Mouse (Mus musculus) forebrain, embryonic 13.5 days (tissue): Measurements from ENCODE around the gene Prrt3. TPM values are rescaled to one million over a fixed set of nuclear protein-coding genes. Genes with fewer than 3 reads are reported as not detected.

ENCODE experiments used
- ATAC-seq: fragments of 200-750 bp; cut with Nextera tagmentation; 2 replicates; pipeline ENCODE4 v1.8.0; 2017
- H3K27ac ChIP-seq: fragments of 300-500 bp; sonication (generic); 2 replicates; pipeline ENCODE4 v1.5.1; 2015; ENCODE audit warnings: inconsistent platforms, mild to moderate bottlenecking, moderate library complexity
- H3K27me3 ChIP-seq: fragments of 300-500 bp; sonication (generic); 2 replicates; pipeline ENCODE4 v1.6.1; 2015; ENCODE audit warnings: mild to moderate bottlenecking, inconsistent platforms
- H3K36me3 ChIP-seq: fragments of 300-500 bp; sonication (generic); 2 replicates; pipeline ENCODE4 v1.6.1; 2015; ENCODE audit warnings: mild to moderate bottlenecking, inconsistent platforms; ENCODE audit not compliant: poor library complexity, severe bottlenecking
- H3K4me1 ChIP-seq: fragments of 300-500 bp; sonication (generic); 2 replicates; pipeline ENCODE4 v1.6.1; 2015; ENCODE audit warnings: inconsistent platforms
- H3K4me2 ChIP-seq: fragments of 300-500 bp; sonication (generic); 2 replicates; pipeline ENCODE4 v1.6.1; 2015; ENCODE audit warnings: inconsistent platforms, mild to moderate bottlenecking, moderate library complexity
- H3K4me3 ChIP-seq: fragments of 300-500 bp; sonication (generic); 2 replicates; pipeline ENCODE4 v1.5.1; 2015; ENCODE audit warnings: mild to moderate bottlenecking, inconsistent platforms
- H3K9ac ChIP-seq: fragments of 300-500 bp; sonication (generic); 2 replicates; pipeline ENCODE4 v1.6.1; 2015; ENCODE audit warnings: mild to moderate bottlenecking, inconsistent platforms
- H3K9me3 ChIP-seq: fragments of 300-500 bp; sonication (generic); replicated peaks from 2 replicates; pipeline ENCODE4 v1.6.1; 2016; ENCODE audit warnings: inconsistent platforms
- WGBS: fragments of 180-500 bp; shearing (Covaris S2); methylation state at CpG from one replicate; pipeline ENCODE4 v1.1.7; 2015; 5-methylcytosine and 5-hydroxymethylcytosine counted together
- polyA plus RNA-seq: library from polyadenylated mRNA; unstranded; fragments of >200 nt; fragmentation: Nextera tagmentation; extraction: Ambion mirVana; gene quantifications from 2 replicates; pipeline ENCODE4 v1.2.1, GENCODE M21; 2015

Prrt3 gene
- polyA plus RNA-seq, 1 experiment from 2014 or later = 2.8 TPM

- peaks cover 14% of the 10 kb centered on the region for H3K36me3 ChIP-seq
- H3K4me2 ChIP-seq = peak within 1 kb of the TSS; percentile 86
- no peaks in the 10 kb centered on the region for H3K9me3 ChIP-seq
- WGBS = under 1% methylated on average over 26 of the region's 26 CpGs
- H3K4me1 ChIP-seq = peaks cover 40% of the 10 kb centered on the region
- H3K27me3 ChIP-seq = peaks cover 14% of the 10 kb centered on the region
- H3K9ac ChIP-seq = peak within 1 kb of the TSS; percentile 80
- H3K4me3 ChIP-seq = peak within 1 kb of the TSS; percentile 68
- H3K27ac ChIP-seq = peak within 1 kb of the TSS; percentile 84
- ATAC-seq = peak; percentile 97
These were observed 18.6 kb downstream of the Prrt3 start, which contains the start of gene Creld1 for GRCm38 (mm10) chr6:113483100-113483615. Gene Creld1 (plus strand): TSS chr6:113483297.

GRCm38 (mm10) chr6:113482477-113483099 is 19.1 kb downstream of the Prrt3 start:
- WGBS = under 1% methylated on average over 65 of the region's 65 CpGs

GRCm38 (mm10) chr6:113480555-113481373 is 21.0 kb downstream of the Prrt3 start:
- Histone ChIP-seq H3K4me3 (no peak overlapping the region), H3K4me1 (peaks cover 31% of the 10 kb centered on the region), H3K4me2 (no peak overlapping the region), H3K27ac (no peak overlapping the region), H3K9me3 (no peaks in the 10 kb centered on the region), H3K36me3 (no peaks in the 10 kb centered on the region), H3K9ac (no peak overlapping the region), H3K27me3 (peaks cover 18% of the 10 kb centered on the region)
- ATAC-seq = no peak
- WGBS = 70% methylated on average over 18 of the region's 18 CpGs

More at GRCm38 (mm10) chr6:113482477-113483099, 19.1 kb downstream of the Prrt3 start:
- peak overlapping the region; percentile 74 for H3K27ac ChIP-seq
- no peaks in the 10 kb centered on the region for H3K9me3 ChIP-seq
- peaks cover 40% of the 10 kb centered on the region for H3K4me1 ChIP-seq
- H3K36me3 ChIP-seq = peaks cover 8% of the 10 kb centered on the region
- peak overlapping the region; percentile 68 for H3K4me3 ChIP-seq
- ATAC-seq = peak; percentile 65
- peaks cover 14% of the 10 kb centered on the region for H3K27me3 ChIP-seq
- peak overlapping the region; percentile 86 for H3K4me2 ChIP-seq
- peak overlapping the region; percentile 71 for H3K9ac ChIP-seq

- Histone ChIP-seq H3K4me1 (peaks cover 13% of the 10 kb centered on the region), H3K9ac (no peak overlapping the region), H3K9me3 (no peaks in the 10 kb centered on the region), H3K4me2 (no peak overlapping the region), H3K27me3 (peaks cover 18% of the 10 kb centered on the region), H3K27ac (no peak overlapping the region), H3K36me3 (no peaks in the 10 kb centered on the region), H3K4me3 (no peak overlapping the region)
- no peak for ATAC-seq
- 92% methylated on average over 10 of the region's 10 CpGs for WGBS
These were observed 22.8 kb downstream of the Prrt3 start for GRCm38 (mm10) chr6:113478906-113479305.

- no peak for ATAC-seq
- Histone ChIP-seq H3K4me2 (no peak overlapping the region), H3K4me1 (peaks cover 7% of the 10 kb centered on the region; the same call in 1 of the 2 replicates), H3K27ac (no peak overlapping the region), H3K27me3 (peaks cover 22% of the 10 kb centered on the region), H3K9me3 (no peaks in the 10 kb centered on the region), H3K9ac (no peak overlapping the region), H3K36me3 (no peaks in the 10 kb centered on the region), H3K4me3 (no peak overlapping the region)
- WGBS = 66% methylated on average over 7 of the region's 7 CpGs
These were observed 24.4 kb downstream of the Prrt3 start for GRCm38 (mm10) chr6:113477353-113477752.

- no peaks in the 10 kb centered on the region for H3K9me3 ChIP-seq
- H3K27me3 ChIP-seq = peaks cover 44% of the 10 kb centered on the region
- no peak overlapping the region for H3K27ac ChIP-seq
- H3K36me3 ChIP-seq = no peaks in the 10 kb centered on the region
- H3K4me3 ChIP-seq = no peak overlapping the region
- no peak overlapping the region for H3K9ac ChIP-seq
- no peak overlapping the region for H3K4me2 ChIP-seq
- WGBS = 92% methylated on average over 6 of the region's 6 CpGs
- H3K4me1 ChIP-seq = peaks cover 13% of the 10 kb centered on the region
- no peak for ATAC-seq
These were observed 28.0 kb downstream of the Prrt3 start for GRCm38 (mm10) chr6:113473715-113474114.

- WGBS = 89% methylated on average over 2 of the region's 2 CpGs
- peaks cover 13% of the 10 kb centered on the region for H3K4me1 ChIP-seq
- H3K4me3 ChIP-seq = no peak overlapping the region
- no peaks in the 10 kb centered on the region for H3K36me3 ChIP-seq
- peaks cover 46% of the 10 kb centered on the region for H3K27me3 ChIP-seq
- no peak overlapping the region for H3K27ac ChIP-seq
- no peak overlapping the region for H3K4me2 ChIP-seq
- no peaks in the 10 kb centered on the region for H3K9me3 ChIP-seq
- ATAC-seq = no peak
- no peak overlapping the region for H3K9ac ChIP-seq
These were observed 28.5 kb downstream of the Prrt3 start for GRCm38 (mm10) chr6:113473246-113473645.

GRCm38 (mm10) chr6:113472061-113472460 is 29.7 kb downstream of the Prrt3 start:
- no peak overlapping the region for H3K4me2 ChIP-seq
- H3K9ac ChIP-seq = no peak overlapping the region
- H3K4me1 ChIP-seq = peaks cover 13% of the 10 kb centered on the region
- H3K36me3 ChIP-seq = no peaks in the 10 kb centered on the region
- no peak overlapping the region for H3K27ac ChIP-seq
- H3K9me3 ChIP-seq = no peaks in the 10 kb centered on the region
- peaks cover 48% of the 10 kb centered on the region for H3K27me3 ChIP-seq
- 68% methylated on average over 10 of the region's 10 CpGs for WGBS
- no peak overlapping the region for H3K4me3 ChIP-seq
- ATAC-seq = no peak

GRCm38 (mm10) chr6:113471297-113471936 is 30.3 kb downstream of the Prrt3 start, which contains the start of gene Il17rc:
Gene Il17rc (plus strand): TSS chr6:113471427.
- Histone ChIP-seq H3K27ac (no peak within 1 kb of the TSS), H3K4me3 (no peak within 1 kb of the TSS), H3K9me3 (no peaks in the 10 kb centered on the region), H3K4me1 (peaks cover 13% of the 10 kb centered on the region), H3K9ac (no peak within 1 kb of the TSS), H3K4me2 (0 out of 2 replicates have a peak within 1 kb of the TSS, but pooled peaks have one; percentile 7), H3K36me3 (no peaks in the 10 kb centered on the region), H3K27me3 (peaks cover 48% of the 10 kb centered on the region)
- 25% methylated on average over 12 of the region's 12 CpGs for WGBS
- no peak for ATAC-seq

- ATAC-seq = peak; percentile 84
- peaks cover 13% of the 10 kb centered on the region for H3K4me1 ChIP-seq
- peaks cover 50% of the 10 kb centered on the region for H3K27me3 ChIP-seq
- WGBS = under 1% methylated on average over 31 of the region's 31 CpGs
- H3K4me2 ChIP-seq = peak overlapping the region; percentile 69
- H3K9ac ChIP-seq = peak overlapping the region; percentile 51
- H3K4me3 ChIP-seq = peak overlapping the region; percentile 39
- H3K27ac ChIP-seq = no peak overlapping the region
- no peaks in the 10 kb centered on the region for H3K36me3 ChIP-seq
- H3K9me3 ChIP-seq = no peaks in the 10 kb centered on the region
These were observed 32.3 kb downstream of the Prrt3 start for GRCm38 (mm10) chr6:113469432-113469831.

- Histone ChIP-seq H3K27me3 (peaks cover 54% of the 10 kb centered on the region), H3K27ac (no peak overlapping the region), H3K4me2 (peak overlapping the region; percentile 69), H3K9ac (peak overlapping the region; percentile 51), H3K36me3 (no peaks in the 10 kb centered on the region), H3K9me3 (no peaks in the 10 kb centered on the region), H3K4me1 (peaks cover 13% of the 10 kb centered on the region), H3K4me3 (peak overlapping the region; percentile 39)
- peak; percentile 75 for ATAC-seq
- 9% methylated on average over 9 of the region's 9 CpGs for WGBS
These were observed 32.7 kb downstream of the Prrt3 start for GRCm38 (mm10) chr6:113469021-113469420.
